Mouse (Mus musculus) MEL (cell line): Measurements from ENCODE around the gene Gsk3a. TPM values are rescaled to one million over a fixed set of nuclear protein-coding genes. Genes with fewer than 3 reads are reported as not detected.

Experiments used
- DNase-seq: peaks from one replicate; pipeline ENCODE4 v3.0.0; 2011; ENCODE audit warnings: low read depth, low spot score
- H3K27ac ChIP-seq: 2 replicates; pipeline ENCODE4 v1.5.1; 2012; ENCODE audit warnings: low read depth, mild to moderate bottlenecking, control low read depth, low read length, moderate library complexity; ENCODE audit not compliant: control insufficient read depth
- H3K27me3 ChIP-seq, 2 experiments: fragments of 150-350 bp in 1 of 2; sonication (generic) in 1 of 2; 2 replicates each; pipeline ENCODE4 v1.6.1; 2012; ENCODE audit warnings: low read length in 2 of 2, mild to moderate bottlenecking in 2 of 2, improper control_type of control experiment in 1 of 2, moderate library complexity in 1 of 2; ENCODE audit not compliant: insufficient read depth in 2 of 2, control insufficient read depth in 1 of 2
- H3K36me3 ChIP-seq, 2 experiments: 2 replicates each; pipeline ENCODE4 v1.6.1; 2012 to 2014; ENCODE audit warnings: low read length in 2 of 2, improper control_type of control experiment in 1 of 2, inconsistent platforms in 1 of 2, mild to moderate bottlenecking in 1 of 2; ENCODE audit not compliant: insufficient read depth in 2 of 2, control insufficient read depth in 1 of 2
- H3K4me1 ChIP-seq, 2 experiments: fragments of 150-350 bp in 1 of 2; sonication (generic) in 1 of 2; 2 replicates each; pipeline ENCODE4 v1.6.1; 2012; ENCODE audit warnings: low read length in 2 of 2, improper control_type of control experiment in 1 of 2, mild to moderate bottlenecking in 1 of 2; ENCODE audit not compliant: insufficient read depth in 2 of 2, control insufficient read depth in 1 of 2
- H3K4me3 ChIP-seq, 2 experiments: fragments of 150-350 bp in 1 of 2; sonication (generic) in 1 of 2; 2 replicates each; pipeline ENCODE4 v1.5.1; 2012; ENCODE audit warnings: low read depth in 2 of 2, low read length in 2 of 2, mild to moderate bottlenecking in 2 of 2, moderate library complexity in 2 of 2, control low read depth in 1 of 2, improper control_type of control experiment in 1 of 2; ENCODE audit not compliant: control insufficient read depth in 1 of 2, insufficient read depth in 1 of 2
- H3K79me2 ChIP-seq: 2 replicates; pipeline ENCODE4 v1.6.1; 2012; ENCODE audit warnings: mild to moderate bottlenecking, low read length, moderate library complexity; ENCODE audit not compliant: control insufficient read depth, poor library complexity, insufficient read depth
- H3K9ac ChIP-seq: 2 replicates; pipeline ENCODE4 v1.6.1; 2012; ENCODE audit warnings: low read depth, mild to moderate bottlenecking, control low read depth, low read length, moderate library complexity; ENCODE audit not compliant: control insufficient read depth, poor library complexity, severe bottlenecking
- H3K9me3 ChIP-seq: fragments of 150-350 bp; sonication (generic); replicated peaks from 2 replicates; pipeline ENCODE4 v1.6.1; 2012; ENCODE audit warnings: mild to moderate bottlenecking, low read length, improper control_type of control experiment, moderate library complexity; ENCODE audit not compliant: insufficient read depth
- CHD2 ChIP-seq: IDR thresholded peaks from 2 replicates; pipeline ENCODE4 v1.6.1; 2011; ENCODE audit warnings: low read length, improper control_type of control experiment
- E2F4 ChIP-seq: IDR thresholded peaks from 2 replicates; pipeline ENCODE4 v1.6.1; 2011; ENCODE audit warnings: low read depth, low read length, improper control_type of control experiment, borderline replicate concordance
- ELF1 ChIP-seq: IDR thresholded peaks from 2 replicates; pipeline ENCODE4 v1.6.1; 2014; ENCODE audit warnings: low read depth, mild to moderate bottlenecking, inconsistent platforms, low read length, improper control_type of control experiment, moderate library complexity
- EP300 ChIP-seq, 2 experiments: IDR thresholded peaks; 2 replicates each; pipeline ENCODE4 v1.6.1; 2011; ENCODE audit warnings: improper control_type of control experiment in 2 of 2, low read length in 2 of 2, low read depth in 1 of 2, mild to moderate bottlenecking in 1 of 2
- GABPA ChIP-seq: IDR thresholded peaks from 2 replicates; pipeline ENCODE4 v1.6.1; 2012; ENCODE audit warnings: low read depth, mild to moderate bottlenecking, inconsistent platforms, low read length, improper control_type of control experiment, moderate library complexity
- GATA1 ChIP-seq: IDR thresholded peaks from 2 replicates; pipeline ENCODE4 v1.6.1; 2011; ENCODE audit warnings: low read depth, low read length, improper control_type of control experiment
- JUND ChIP-seq: IDR thresholded peaks from 2 replicates; pipeline ENCODE4 v1.6.1; 2011; ENCODE audit warnings: low read depth, mild to moderate bottlenecking, improper control_type of control experiment, low read length
- MAZ ChIP-seq: IDR thresholded peaks from 2 replicates; pipeline ENCODE4 v1.6.1; 2012; ENCODE audit warnings: low read depth, mild to moderate bottlenecking, inconsistent platforms, low read length, improper control_type of control experiment
- MXI1 ChIP-seq: IDR thresholded peaks from 2 replicates; pipeline ENCODE4 v1.6.1; 2011; ENCODE audit warnings: mild to moderate bottlenecking, low read depth, low read length, improper control_type of control experiment
- MYC ChIP-seq: IDR thresholded peaks from 2 replicates; pipeline ENCODE4 v1.6.1; 2011; ENCODE audit warnings: low read depth, mild to moderate bottlenecking, low read length, improper control_type of control experiment, moderate library complexity
- NRF1 ChIP-seq: IDR thresholded peaks from 2 replicates; pipeline ENCODE4 v1.6.1; 2014; ENCODE audit warnings: low read depth, mild to moderate bottlenecking, inconsistent platforms, low read length, improper control_type of control experiment, moderate library complexity; ENCODE audit not compliant: poor library complexity, insufficient read depth, severe bottlenecking
- POLR2A ChIP-seq, 2 experiments: IDR thresholded peaks; 2 replicates each; pipeline ENCODE4 v1.6.1; 2011 to 2012; ENCODE audit warnings: low read length in 2 of 2, mild to moderate bottlenecking in 2 of 2, control low read depth in 1 of 2, improper control_type of control experiment in 1 of 2, low read depth in 1 of 2, moderate library complexity in 1 of 2; ENCODE audit not compliant: control insufficient read depth in 1 of 2, insufficient read depth in 1 of 2, poor library complexity in 1 of 2
- POLR2AphosphoS2 ChIP-seq: IDR thresholded peaks from 2 replicates; pipeline ENCODE4 v1.6.1; 2011; ENCODE audit warnings: low read length, improper control_type of control experiment
- POLR2AphosphoS5 ChIP-seq: IDR thresholded peaks from 2 replicates; pipeline ENCODE4 v1.6.1; 2012; ENCODE audit warnings: low read depth, borderline replicate concordance, mild to moderate bottlenecking, inconsistent platforms, low read length, moderate library complexity, mixed read lengths
- RAD21 ChIP-seq: IDR thresholded peaks from 2 replicates; pipeline ENCODE4 v1.6.1; 2011; ENCODE audit warnings: mild to moderate bottlenecking, low read depth, low read length, improper control_type of control experiment
- SIN3A ChIP-seq: IDR thresholded peaks from 2 replicates; pipeline ENCODE4 v1.6.1; 2012; ENCODE audit warnings: low read length, improper control_type of control experiment, inconsistent platforms
- SMC3 ChIP-seq: IDR thresholded peaks from 2 replicates; pipeline ENCODE4 v1.6.1; 2011; ENCODE audit warnings: low read depth, low read length, improper control_type of control experiment
- TAL1 ChIP-seq: IDR thresholded peaks from 2 replicates; pipeline ENCODE4 v1.6.1; 2012; ENCODE audit warnings: mild to moderate bottlenecking, inconsistent platforms, low read length, moderate library complexity, mixed read lengths
- TBP ChIP-seq: IDR thresholded peaks from 2 replicates; pipeline ENCODE4 v1.8.0; 2011; ENCODE audit warnings: low read depth, low read length, improper control_type of control experiment
- TCF12 ChIP-seq: IDR thresholded peaks from 2 replicates; pipeline ENCODE4 v1.6.1; 2014; ENCODE audit warnings: low read depth, mild to moderate bottlenecking, inconsistent platforms, low read length, improper control_type of control experiment, moderate library complexity
- UBTF ChIP-seq: IDR thresholded peaks from 2 replicates; pipeline ENCODE4 v1.6.1; 2012; ENCODE audit warnings: low read depth, mild to moderate bottlenecking, inconsistent platforms, low read length, improper control_type of control experiment, moderate library complexity, borderline replicate concordance; ENCODE audit not compliant: insufficient read depth
- USF1 ChIP-seq: IDR thresholded peaks from 2 replicates; pipeline ENCODE4 v1.6.1; 2014; ENCODE audit warnings: low read depth, mild to moderate bottlenecking, inconsistent platforms, low read length, improper control_type of control experiment, moderate library complexity
- USF2 ChIP-seq, 2 experiments: IDR thresholded peaks; 2 replicates each; pipeline ENCODE4 v1.6.1; 2011 to 2012; ENCODE audit warnings: improper control_type of control experiment in 2 of 2, low read length in 2 of 2, borderline replicate concordance in 1 of 2, inconsistent platforms in 1 of 2, low read depth in 1 of 2, mild to moderate bottlenecking in 1 of 2; ENCODE audit not compliant: insufficient read depth in 1 of 2
- ZKSCAN1 ChIP-seq: IDR thresholded peaks from 2 replicates; pipeline ENCODE4 v1.6.1; 2012; ENCODE audit warnings: low read depth, mild to moderate bottlenecking, inconsistent platforms, low read length, improper control_type of control experiment, moderate library complexity
- polyA plus RNA-seq, 2 experiments: library from polyadenylated mRNA; stranded (reverse) in 1 of 2; unstranded in 1 of 2; fragments of >175 nt in 1 of 2; fragments of >200 nt in 1 of 2; gene quantifications; 2 replicates each; pipeline versions ENCODE4 v1.2.1 to v1.2.4; 2012; ENCODE audit warnings: low replicate concordance in 2 of 2, low read depth in 1 of 2; ENCODE audit not compliant: insufficient read length in 2 of 2, insufficient read depth in 1 of 2, missing spikeins in 1 of 2
- total RNA-seq: library from RNA; depleted of rRNA; stranded (reverse); fragments of 300-350 nt; gene quantifications from 2 replicates; pipeline ENCODE4 v1.2.3, GENCODE M21; 2012

The Gsk3a gene
- total and polyA plus RNA-seq, 3 experiments, result 59.8 to 149 (median 86.6) TPM

GRCm38 (mm10) chr7:25196107-25196506 lies 41.5 kb downstream of the Gsk3a start:
- H3K4me3 ChIP-seq, result no peak overlapping the region
- DNase-seq, result no peak
- H3K4me1 ChIP-seq, result 0 out of 4 replicates have a peak, but pooled peaks cover 0 to 2% of the 10 kb centered on the region in 2 experiments
- no peaks in the 10 kb centered on the region for H3K9me3 ChIP-seq
- H3K27me3 ChIP-seq, result no peaks in the 10 kb centered on the region
- no peaks in the 10 kb centered on the region for H3K36me3 ChIP-seq
- no peak for TF ChIP-seq GABPA
- TF ChIP-seq JUND, result no peak
- TF ChIP-seq POLR2A (IDR thresholded peaks at IDR 0.05; ENCODE audit: control insufficient read depth in 1 of 2, insufficient read depth in 1 of 2, low read depth in 1 of 2, low read length in 2 of 2, poor library complexity in 1 of 2), result no peak
- TF ChIP-seq E2F4, result no peak
- TF ChIP-seq UBTF, result no peak
- no peak for TF ChIP-seq SIN3A
- TF ChIP-seq RAD21, result no peak
- TF ChIP-seq ELF1, result no peak
- no peak for TF ChIP-seq TAL1
- no peak for TF ChIP-seq MXI1
- TF ChIP-seq POLR2AphosphoS5, result no peak
- TF ChIP-seq SMC3, result no peak
- TF ChIP-seq NRF1, result no peak
- no peak for TF ChIP-seq USF1
- TF ChIP-seq EP300 (IDR thresholded peaks at IDR 0.05; ENCODE audit: low read depth in 1 of 2, low read length in 2 of 2), result no peak
- TF ChIP-seq MYC, result no peak
- no peak for TF ChIP-seq GATA1
- no peak for TF ChIP-seq TBP
- TF ChIP-seq CHD2, result no peak
- no peak for TF ChIP-seq POLR2AphosphoS2
- H3K79me2 ChIP-seq, result no peaks in the 10 kb centered on the region
- H3K9ac ChIP-seq, result no peak overlapping the region
- no peak overlapping the region for H3K27ac ChIP-seq

DNA sequence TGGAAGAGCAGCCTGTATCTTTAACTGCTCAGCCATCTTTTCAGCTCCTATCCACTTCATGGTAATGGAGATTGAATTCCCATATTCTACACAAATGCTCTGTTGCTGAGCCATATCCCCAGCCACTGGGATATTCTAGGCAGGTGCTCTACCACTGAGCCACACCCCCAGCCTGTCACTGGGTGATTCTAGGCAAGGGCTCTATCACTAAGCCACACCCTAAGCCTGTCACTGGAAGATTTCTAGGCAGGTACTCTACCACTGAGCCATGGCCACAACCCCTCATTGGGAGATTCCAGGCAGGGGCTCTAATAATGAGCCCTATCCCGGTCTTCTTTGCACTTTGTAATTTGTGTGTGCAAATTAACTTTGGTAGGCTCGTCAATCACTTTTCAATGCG lies 42.5 kb downstream of the Gsk3a start:
- Histone ChIP-seq H3K27ac (no peak overlapping the region), H3K36me3 (no peaks in the 10 kb centered on the region), H3K4me1 (0 out of 4 replicates have a peak, but pooled peaks cover 0 to 2% of the 10 kb centered on the region in 2 experiments), H3K79me2 (no peaks in the 10 kb centered on the region), H3K27me3 (no peaks in the 10 kb centered on the region), H3K9me3 (no peaks in the 10 kb centered on the region), H3K9ac (no peak overlapping the region), H3K4me3 (no peak overlapping the region)
- TF ChIP-seq USF2 (IDR thresholded peaks at IDR 0.05; ENCODE audit: borderline replicate concordance in 1 of 2, insufficient read depth in 1 of 2, low read depth in 1 of 2, low read length in 2 of 2) (no peak), GATA1 (no peak), MXI1 (no peak), RAD21 (no peak), ZKSCAN1 (no peak), SIN3A (no peak), MYC (no peak), POLR2A (IDR thresholded peaks at IDR 0.05; ENCODE audit: control insufficient read depth in 1 of 2, insufficient read depth in 1 of 2, low read depth in 1 of 2, low read length in 2 of 2, poor library complexity in 1 of 2) (no peak), TCF12 (no peak), ELF1 (no peak), EP300 (IDR thresholded peaks at IDR 0.05; ENCODE audit: low read depth in 1 of 2, low read length in 2 of 2) (no peak), MAZ (no peak), TBP (no peak)
- no peak for DNase-seq
